Mouse (Mus musculus) CH12.LX (cell line): ENCODE measurements around the gene Ttc38. TPM values are rescaled to one million over a fixed set of nuclear protein-coding genes. Genes with fewer than 3 reads are reported as not detected.

Source experiments
- DNase-seq: peaks from one replicate; pipeline ENCODE4 v3.0.0-alpha.2; 2013; ENCODE audit errors: extremely low read depth
- H3K27ac ChIP-seq: 2 replicates; pipeline ENCODE4 v1.5.1; 2012; ENCODE audit warnings: low read depth, mild to moderate bottlenecking, control low read depth, moderate library complexity; ENCODE audit not compliant: insufficient read depth
- H3K27me3 ChIP-seq: replicated peaks from 2 replicates; pipeline ENCODE3; 2012; ENCODE audit warnings: inconsistent platforms
- H3K36me3 ChIP-seq, 2 experiments: replicated peaks in 1 of 2; 2 replicates each; pipeline versions ENCODE3 to v1.6.1; 2012; ENCODE audit warnings: inconsistent platforms in 1 of 2, low read length in 1 of 2, mild to moderate bottlenecking in 1 of 2, mixed read lengths in 1 of 2, moderate library complexity in 1 of 2; ENCODE audit not compliant: control insufficient read depth in 1 of 2, insufficient read depth in 1 of 2
- H3K4me1 ChIP-seq, 2 experiments: 2 replicates each; pipeline ENCODE4 v1.6.1; 2012; ENCODE audit warnings: inconsistent platforms in 1 of 2, moderate library complexity in 1 of 2; ENCODE audit not compliant: insufficient read depth in 2 of 2, control insufficient read depth in 1 of 2
- H3K4me2 ChIP-seq: 2 replicates; pipeline ENCODE4 v1.6.1; 2012; ENCODE audit warnings: low read depth, mild to moderate bottlenecking, control low read depth; ENCODE audit not compliant: poor library complexity, insufficient read depth, severe bottlenecking
- H3K4me3 ChIP-seq, 3 experiments: fragments of 150-350 bp in 1 of 3; sonication (generic) in 1 of 3; replicated peaks in 1 of 3; 2 replicates each; pipeline versions ENCODE3 to v1.5.1; 2011 to 2012; ENCODE audit warnings: low read depth in 2 of 3, low read length in 2 of 3, mild to moderate bottlenecking in 2 of 3, moderate library complexity in 2 of 3, control low read depth in 1 of 3, improper control_type of control experiment in 1 of 3, inconsistent platforms in 1 of 3, mixed read lengths in 1 of 3; ENCODE audit not compliant: poor library complexity in 1 of 3
- H3K79me2 ChIP-seq: replicated peaks from 2 replicates; pipeline ENCODE4 v1.6.1; 2012; ENCODE audit warnings: mild to moderate bottlenecking, moderate library complexity; ENCODE audit not compliant: control insufficient read depth, poor library complexity, insufficient read depth, severe bottlenecking; ENCODE audit errors: extremely low read depth
- H3K9ac ChIP-seq: 2 replicates; pipeline ENCODE4 v1.6.1; 2012; ENCODE audit warnings: low read depth, mild to moderate bottlenecking, control low read depth, moderate library complexity; ENCODE audit not compliant: insufficient read depth
- H3K9me3 ChIP-seq: replicated peaks from 2 replicates; pipeline ENCODE3; 2012; ENCODE audit warnings: low read length, inconsistent platforms, mixed read lengths
- CHD1 ChIP-seq: IDR thresholded peaks from 2 replicates; pipeline ENCODE4 v1.6.1; 2012; ENCODE audit warnings: low read depth, low read length, improper control_type of control experiment, inconsistent platforms
- E2F4 ChIP-seq: IDR thresholded peaks from 2 replicates; pipeline ENCODE4 v1.6.1; 2011; ENCODE audit warnings: low read depth, low read length, improper control_type of control experiment; ENCODE audit not compliant: insufficient replicate concordance
- EP300 ChIP-seq: IDR thresholded peaks from 2 replicates; pipeline ENCODE4 v1.6.1; 2011; ENCODE audit warnings: low read length, improper control_type of control experiment
- ETS1 ChIP-seq: conservative IDR thresholded peaks from 2 replicates; pipeline ENCODE4 v1.6.1; 2012; ENCODE audit warnings: low read depth, mild to moderate bottlenecking, inconsistent platforms, low read length, improper control_type of control experiment, moderate library complexity
- GABPA ChIP-seq: IDR thresholded peaks from 2 replicates; pipeline ENCODE4 v1.6.1; 2012; ENCODE audit warnings: low read depth, low read length, improper control_type of control experiment, inconsistent platforms; ENCODE audit not compliant: insufficient replicate concordance
- JUND ChIP-seq: conservative IDR thresholded peaks from 2 replicates; pipeline ENCODE4 v1.6.1; 2011; ENCODE audit warnings: low read depth, low read length, improper control_type of control experiment
- KAT2A ChIP-seq: IDR thresholded peaks from 2 replicates; pipeline ENCODE4 v1.6.1; 2012; ENCODE audit warnings: low read length, improper control_type of control experiment, inconsistent platforms; ENCODE audit not compliant: insufficient replicate concordance
- MAFK ChIP-seq: IDR thresholded peaks from 2 replicates; pipeline ENCODE4 v1.6.1; 2011; ENCODE audit warnings: low read length, improper control_type of control experiment; ENCODE audit not compliant: insufficient replicate concordance
- MAX ChIP-seq: IDR thresholded peaks from 2 replicates; pipeline ENCODE4 v1.6.1; 2011; ENCODE audit warnings: low read length, improper control_type of control experiment
- MAZ ChIP-seq: IDR thresholded peaks from 2 replicates; pipeline ENCODE4 v1.6.1; 2012; ENCODE audit warnings: low read depth, mild to moderate bottlenecking, inconsistent platforms, low read length, improper control_type of control experiment, moderate library complexity
- MEF2A ChIP-seq: IDR thresholded peaks from 2 replicates; pipeline ENCODE4 v1.6.1; 2014; ENCODE audit warnings: low read depth, mild to moderate bottlenecking, inconsistent platforms, low read length, improper control_type of control experiment, borderline replicate concordance
- MXI1 ChIP-seq: IDR thresholded peaks from 2 replicates; pipeline ENCODE4 v1.6.1; 2011; ENCODE audit warnings: mild to moderate bottlenecking, low read depth, low read length, improper control_type of control experiment
- MYC ChIP-seq: IDR thresholded peaks from 2 replicates; pipeline ENCODE4 v1.6.1; 2011; ENCODE audit warnings: low read depth, mild to moderate bottlenecking, improper control_type of control experiment, low read length
- NRF1 ChIP-seq: IDR thresholded peaks from 2 replicates; pipeline ENCODE4 v1.6.1; 2014; ENCODE audit warnings: low read depth, mild to moderate bottlenecking, inconsistent platforms, low read length, improper control_type of control experiment, moderate library complexity
- PAX5 ChIP-seq: IDR thresholded peaks from 2 replicates; pipeline ENCODE4 v1.6.1; 2012; ENCODE audit warnings: low read length, inconsistent platforms, mixed read lengths
- POLR2A ChIP-seq: IDR thresholded peaks from 2 replicates; pipeline ENCODE4 v1.6.1; 2011; ENCODE audit warnings: low read depth, mild to moderate bottlenecking, improper control_type of control experiment, low read length
- RAD21 ChIP-seq: IDR thresholded peaks from 2 replicates; pipeline ENCODE4 v1.6.1; 2011; ENCODE audit warnings: low read depth, mild to moderate bottlenecking, low read length, improper control_type of control experiment, moderate library complexity
- TBP ChIP-seq: conservative IDR thresholded peaks from 2 replicates; pipeline ENCODE4 v1.6.1; 2011; ENCODE audit warnings: low read depth, low read length, improper control_type of control experiment
- TCF12 ChIP-seq: IDR thresholded peaks from 2 replicates; pipeline ENCODE4 v1.6.1; 2014; ENCODE audit warnings: low read depth, mild to moderate bottlenecking, inconsistent platforms, low read length, improper control_type of control experiment
- ZC3H11A ChIP-seq: IDR thresholded peaks from 2 replicates; pipeline ENCODE4 v1.6.1; 2012; ENCODE audit warnings: low read depth, mild to moderate bottlenecking, inconsistent platforms, low read length, improper control_type of control experiment
- dilution Hi-C: fragments of 300-500 bp; cut with MboI; formaldehyde crosslinking; loops from 2 replicates; pipeline ENCODE4 v1.14.3; 2020; ENCODE audit warnings: low sequenced_read_pairs; ENCODE audit not compliant: extremely low pct_unique_long_range_greater_than_20kb, extremely low pct_ligation_motif_present
- in situ Hi-C: fragments of 300-500 bp; cut with MboI; formaldehyde crosslinking; loops from 3 replicates; pipeline ENCODE4 v1.14.3; 2019; ENCODE audit warnings: low sequenced_read_pairs, low pct_ligation_motif_present, low pct_unique_long_range_greater_than_20kb, mixed read lengths
- polyA plus RNA-seq: library from polyadenylated mRNA; unstranded; fragments of >175 nt; gene quantifications from 2 replicates; pipeline ENCODE4 v1.2.1, GENCODE M21; 2012; ENCODE audit warnings: low read depth; ENCODE audit not compliant: insufficient read length
- total RNA-seq, 2 experiments: library from RNA; depleted of rRNA; stranded (reverse); fragments of 300-350 nt in 1 of 2; fragments of >200 nt in 1 of 2; gene quantifications; 2 replicates each; pipeline ENCODE4 v1.2.3; 2012 to 2014

The Ttc38 gene
- total and polyA plus RNA-seq, 3 experiments: 5.1 to 5.8 (median 5.1) TPM

- no peak for DNase-seq
- Histone ChIP-seq H3K9ac (no peak overlapping the region), H3K4me2 (no peak overlapping the region), H3K36me3 (no peaks in the 10 kb centered on the region), H3K4me3 (no peak overlapping the region), H3K27me3 (peaks cover 23% of the 10 kb centered on the region), H3K27ac (no peak overlapping the region), H3K4me1 (peaks cover 6% of the 10 kb centered on the region in 2 experiments; a peak in 3 of 4 replicates), H3K79me2 (no peaks in the 10 kb centered on the region), H3K9me3 (no peaks in the 10 kb centered on the region)
- in situ Hi-C loops: no loop called here
- dilution Hi-C loops: no loop called here
- TF ChIP-seq JUND: no peak
- no peak for TF ChIP-seq PAX5
- TF ChIP-seq MAX: no peak
- TF ChIP-seq MEF2A: no peak
- no peak for TF ChIP-seq E2F4
- no peak for TF ChIP-seq MAZ
- TF ChIP-seq CHD1: no peak
- no peak for TF ChIP-seq ZC3H11A
- TF ChIP-seq MXI1: no peak
- no peak for TF ChIP-seq RAD21
Measured at GRCm38 (mm10) chr15:85791449-85791848, 40.7 kb upstream of the Ttc38 start.

- in situ Hi-C loops: no loop called here
- Histone ChIP-seq H3K9me3 (no peaks in the 10 kb centered on the region), H3K9ac (no peak overlapping the region), H3K27ac (no peak overlapping the region), H3K4me3 (no peak overlapping the region), H3K4me2 (no peak overlapping the region), H3K36me3 (no peaks in the 10 kb centered on the region), H3K27me3 (peaks cover 11% of the 10 kb centered on the region), H3K79me2 (no peaks in the 10 kb centered on the region), H3K4me1 (peaks cover 6% of the 10 kb centered on the region in 2 experiments; a peak in 3 of 4 replicates)
- TF ChIP-seq MAFK: no peak
- no peak for TF ChIP-seq NRF1
- no peak for TF ChIP-seq ETS1
- no peak for TF ChIP-seq EP300
- TF ChIP-seq TBP: no peak
- TF ChIP-seq GABPA: no peak
- TF ChIP-seq CHD1: no peak
- no peak for TF ChIP-seq POLR2A
- TF ChIP-seq ZC3H11A: no peak
- no peak for TF ChIP-seq JUND
- TF ChIP-seq MYC: no peak
- no peak for TF ChIP-seq KAT2A
- no peak for TF ChIP-seq TCF12
- TF ChIP-seq MAX: no peak
- dilution Hi-C loops: no loop called here
- DNase-seq: no peak
Measured at GRCm38 (mm10) chr15:85792819-85793218, 39.3 kb upstream of the Ttc38 start.
